Mouse (Mus musculus) left cerebral cortex, postnatal 25 days (tissue): ENCODE measurements around the gene Mrps27. TPM values are rescaled to one million over a fixed set of nuclear protein-coding genes. Genes with fewer than 3 reads are reported as not detected.
A peak's percentile ranks its signal among the peaks of the same experiment; 100 is the strongest.
"Not testable (repeated sequence)": the region's sequence is repeated elsewhere in the genome, so short reads cannot be mapped to it uniquely, and the experiment has no call there.

Experiments
- DNase-seq, 2 experiments: peaks; one replicate each; pipeline ENCODE4 v3.0.0; 2022; ENCODE audit warnings: low spot score in 2 of 2, mixed read lengths in 1 of 2
- intact Hi-C: fragments of 180-260 bp; cut with DNase I; formaldehyde crosslinking; loops from one replicate; pipeline ENCODE4 v1.15.1; 2025
- total RNA-seq, 2 experiments: library from RNA; stranded (reverse); gene quantifications; 2 replicates each; pipeline ENCODE4 v1.2.3; 2021

Mrps27 gene
- total RNA-seq: 10 to 100 TPM; 28.1 to 29.3 TPM

GRCm38 (mm10) chr13:99344599-99345575, at the start of gene Mrps27, which contains the start of gene Ptcd2:
Mrps27 (plus strand) TSS chr13:99344786.
Ptcd2 (minus strand) TSS chr13:99344705.
- intact Hi-C loops: no loop called here
- DNase-seq: peak; percentile 98 to 99

- DNase-seq: peak in 1 of 2 experiments; percentile 28
- intact Hi-C loops: no loop called here
These were observed 44.7 kb upstream of the Mrps27 start for GRCm38 (mm10) chr13:99299921-99300320.

GRCm38 (mm10) chr13:99303846-99304245, 40.7 kb upstream of the Mrps27 start:
- DNase-seq: peak; percentile 74 to 88
- intact Hi-C loops: no loop called here

GRCm38 (mm10) chr13:99304365-99304764, 40.2 kb upstream of the Mrps27 start:
- DNase-seq: no peak
- intact Hi-C loops: no loop called here

- no peak for DNase-seq
These were observed 39.4 kb upstream of the Mrps27 start for GRCm38 (mm10) chr13:99305186-99305585.

GRCm38 (mm10) chr13:99306164-99306563, 38.4 kb upstream of the Mrps27 start:
- intact Hi-C loops: no loop called here
- no peak for DNase-seq

More at GRCm38 (mm10) chr13:99305186-99305585, 39.4 kb upstream of the Mrps27 start:
- intact Hi-C loops: no loop called here

GRCm38 (mm10) chr13:99307930-99308359, 36.6 kb upstream of the Mrps27 start:
- DNase-seq: no peak
- intact Hi-C loops: no loop called here

GRCm38 (mm10) chr13:99308393-99308792, 36.2 kb upstream of the Mrps27 start:
- no peak for DNase-seq
- intact Hi-C loops: no loop called here

- DNase-seq: no peak
- intact Hi-C loops: no loop called here
These were observed 30.5 kb upstream of the Mrps27 start for GRCm38 (mm10) chr13:99314098-99314497.

GRCm38 (mm10) chr13:99314657-99315181, 29.9 kb upstream of the Mrps27 start:
- DNase-seq: no peak
- intact Hi-C loops: loop anchor here (5.0 kb wide), 2 partner anchors 212 to 447 kb away; no protein-coding TSS in a partner anchor

- intact Hi-C loops: loop anchor here (5.0 kb wide), 2 partner anchors 214 to 449 kb away; no protein-coding TSS in a partner anchor
- DNase-seq: no peak
These were observed 28.2 kb upstream of the Mrps27 start for GRCm38 (mm10) chr13:99316366-99316765.

GRCm38 (mm10) chr13:99317058-99317457, 27.5 kb upstream of the Mrps27 start:
- DNase-seq: peak; percentile 60 to 77
- intact Hi-C loops: loop anchor here (5.0 kb wide), 2 partner anchors 215 to 450 kb away; no protein-coding TSS in a partner anchor

- DNase-seq: no peak
- intact Hi-C loops: no loop called here
These were observed 24.1 kb upstream of the Mrps27 start for GRCm38 (mm10) chr13:99320453-99320852.

GRCm38 (mm10) chr13:99322915-99323314, 21.7 kb upstream of the Mrps27 start:
- DNase-seq, intact Hi-C loops: not testable (repeated sequence)

GRCm38 (mm10) chr13:99323632-99324336, 20.8 kb upstream of the Mrps27 start:
- no peak for DNase-seq
- intact Hi-C loops: no loop called here

GRCm38 (mm10) chr13:99324337-99324685, 20.3 kb upstream of the Mrps27 start:
- intact Hi-C loops, DNase-seq: not testable (repeated sequence)

- no peak for DNase-seq
- intact Hi-C loops: no loop called here
These were observed 13.3 kb upstream of the Mrps27 start for GRCm38 (mm10) chr13:99331255-99331654.

GRCm38 (mm10) chr13:99337510-99337909, 7.1 kb upstream of the Mrps27 start:
- no peak for DNase-seq
- intact Hi-C loops: no loop called here

GRCm38 (mm10) chr13:99341504-99341903, 3.1 kb upstream of the Mrps27 start:
- no peak for DNase-seq
- intact Hi-C loops: no loop called here
